Mouse (Mus musculus) midbrain, postnatal 0 days (tissue): ENCODE data around the gene Eif3a. TPM values are rescaled to one million over a fixed set of nuclear protein-coding genes. Genes with fewer than 3 reads are reported as not detected.

Experiments
- ATAC-seq: fragments of 200-750 bp; cut with Nextera tagmentation; 2 replicates; pipeline ENCODE4 v1.8.0; 2017; ENCODE audit warnings: moderate number of reproducible peaks, mild to moderate bottlenecking, moderate TSS enrichment, moderate library complexity; ENCODE audit not compliant: low FRiP score
- DNase-seq: peaks from one replicate; pipeline ENCODE4 v3.0.0-alpha.2; 2015; ENCODE audit warnings: low spot score
- H3K27ac ChIP-seq: fragments of 300-500 bp; sonication (generic); 2 replicates; pipeline ENCODE4 v1.5.1; 2014; ENCODE audit warnings: low read depth, mild to moderate bottlenecking, low read length, mixed read lengths
- H3K27me3 ChIP-seq: fragments of 300-500 bp; sonication (generic); 2 replicates; pipeline ENCODE4 v1.6.1; 2014; ENCODE audit warnings: low read length, control low read depth, mixed read lengths; ENCODE audit not compliant: insufficient read depth
- H3K36me3 ChIP-seq: fragments of 300-500 bp; sonication (generic); 2 replicates; pipeline ENCODE4 v1.6.1; 2014; ENCODE audit warnings: low read length, control low read depth, mixed read lengths; ENCODE audit not compliant: insufficient read depth
- H3K4me1 ChIP-seq: fragments of 300-500 bp; sonication (generic); 2 replicates; pipeline ENCODE4 v1.6.1; 2014; ENCODE audit warnings: mild to moderate bottlenecking, control low read depth, antibody characterized with exemption, low read length, mixed read lengths; ENCODE audit not compliant: insufficient read depth
- H3K4me2 ChIP-seq: fragments of 300-500 bp; sonication (generic); 2 replicates; pipeline ENCODE4 v1.6.1; 2014; ENCODE audit warnings: low read depth, mild to moderate bottlenecking, low read length, mixed read lengths; ENCODE audit not compliant: poor library complexity, severe bottlenecking
- H3K4me3 ChIP-seq: fragments of 300-500 bp; sonication (generic); 2 replicates; pipeline ENCODE4 v1.5.1; 2014; ENCODE audit warnings: low read depth, mild to moderate bottlenecking, low read length, moderate library complexity
- H3K9ac ChIP-seq: fragments of 300-500 bp; sonication (generic); replicated peaks from 2 replicates; pipeline ENCODE4 v1.6.1; 2014; ENCODE audit warnings: mild to moderate bottlenecking, low read length, moderate library complexity, mixed read lengths; ENCODE audit not compliant: poor library complexity, severe bottlenecking
- H3K9me3 ChIP-seq: fragments of 300-500 bp; sonication (generic); 2 replicates; pipeline ENCODE4 v1.6.1; 2016; ENCODE audit warnings: low read length, control low read depth
- CTCF ChIP-seq: IDR thresholded peaks from 2 replicates; pipeline ENCODE4 v1.5.1; 2016; ENCODE audit warnings: antibody characterized with exemption, mild to moderate bottlenecking
- WGBS: fragments of 180-500 bp; shearing (Covaris S2); extraction: QIAGEN DNeasy Blood & Tissue Kit; methylation state at CpG from one replicate; pipeline ENCODE4 v1.1.7; 2014; 5-methylcytosine and 5-hydroxymethylcytosine counted together
- polyA plus RNA-seq: library from polyadenylated mRNA; unstranded; fragments of >200 nt; fragmentation: Nextera tagmentation; extraction: Ambion mirVana; gene quantifications from 2 replicates; pipeline ENCODE4 v1.2.1, GENCODE M21; 2015
- total RNA-seq: library from RNA; depleted of rRNA; stranded (reverse); fragments of >200 nt; gene quantifications from 2 replicates; pipeline ENCODE4 v1.2.3, GENCODE M21; 2014

The Eif3a gene
- total and polyA plus RNA-seq, 2 experiments from 2014 or later = 86.5 to 87.0 TPM

- peak; percentile 44 for DNase-seq
- WGBS = under 1% methylated on average over 62 of the region's 115 CpGs
- Histone ChIP-seq H3K4me3 (peak overlapping the region; percentile 90), H3K9ac (peak overlapping the region; percentile 84), H3K27ac (peak overlapping the region; percentile 82), H3K4me2 (peak overlapping the region; percentile 91), H3K9me3 (no peaks in the 10 kb centered on the region), H3K4me1 (peaks cover 3% of the 10 kb centered on the region; the same call in 1 of the 2 replicates), H3K27me3 (no peaks in the 10 kb centered on the region), H3K36me3 (no peaks in the 10 kb centered on the region)
- peak; percentile 12; the same call in 1 of the 2 replicates for TF ChIP-seq CTCF
- ATAC-seq = peak; percentile 82
These were observed 34.0 kb downstream of the Eif3a start for GRCm38 (mm10) chr19:60756192-60757098.

GRCm38 (mm10) chr19:60755438-60756191, 34.8 kb downstream of the Eif3a start, which contains the start of gene Nanos1:
TSS of gene Nanos1 (plus strand) at chr19:60755987.
- H3K27ac ChIP-seq = peak within 1 kb of the TSS; percentile 82
- TF ChIP-seq CTCF = peak; percentile 42
- peak; percentile 92 for ATAC-seq

GRCm38 (mm10) chr19:60747801-60748200, 42.7 kb downstream of the Eif3a start:
- no peak overlapping the region for H3K4me2 ChIP-seq
- ATAC-seq = no peak
- 95% methylated on average over 1 of the region's 1 CpGs for WGBS
- H3K4me1 ChIP-seq = no peaks in the 10 kb centered on the region
- H3K27me3 ChIP-seq = no peaks in the 10 kb centered on the region
- H3K4me3 ChIP-seq = no peak overlapping the region
- H3K9me3 ChIP-seq = no peaks in the 10 kb centered on the region
- H3K9ac ChIP-seq = no peak overlapping the region
- no peak for DNase-seq
- no peak for TF ChIP-seq CTCF
- no peak overlapping the region for H3K27ac ChIP-seq
- no peaks in the 10 kb centered on the region for H3K36me3 ChIP-seq

More at GRCm38 (mm10) chr19:60755438-60756191, 34.8 kb downstream of the Eif3a start, which contains the start of gene Nanos1:
- no peaks in the 10 kb centered on the region for H3K9me3 ChIP-seq
- H3K4me3 ChIP-seq = peak within 1 kb of the TSS; percentile 90
- no peaks in the 10 kb centered on the region for H3K36me3 ChIP-seq
- WGBS = under 1% methylated on average over 51 of the region's 58 CpGs
- peak within 1 kb of the TSS; percentile 84 for H3K9ac ChIP-seq
- DNase-seq = peak; percentile 93
- H3K4me2 ChIP-seq = peak within 1 kb of the TSS; percentile 91
- H3K4me1 ChIP-seq = peaks cover 3% of the 10 kb centered on the region; the same call in 1 of the 2 replicates
- no peaks in the 10 kb centered on the region for H3K27me3 ChIP-seq

GRCm38 (mm10) chr19:60743767-60744547, 46.5 kb downstream of the Eif3a start:
- no peak for DNase-seq
- no peaks in the 10 kb centered on the region for H3K27me3 ChIP-seq
- 0 out of 2 replicates have a peak, but pooled peaks cover 2% of the 10 kb centered on the region for H3K9me3 ChIP-seq
- no peak overlapping the region for H3K27ac ChIP-seq
- H3K4me1 ChIP-seq = no peaks in the 10 kb centered on the region
- no peak for TF ChIP-seq CTCF
- no peak overlapping the region for H3K4me3 ChIP-seq
- no peak for ATAC-seq
- H3K36me3 ChIP-seq = no peaks in the 10 kb centered on the region
- no peak overlapping the region for H3K9ac ChIP-seq
- H3K4me2 ChIP-seq = no peak overlapping the region
- WGBS = 77% methylated on average over 5 of the region's 5 CpGs

GRCm38 (mm10) chr19:60740560-60740959, 49.9 kb downstream of the Eif3a start:
- Histone ChIP-seq H3K27me3 (no peaks in the 10 kb centered on the region), H3K9me3 (0 out of 2 replicates have a peak, but pooled peaks cover 2% of the 10 kb centered on the region), H3K9ac (no peak overlapping the region), H3K27ac (no peak overlapping the region), H3K4me1 (no peaks in the 10 kb centered on the region), H3K4me3 (no peak overlapping the region), H3K36me3 (no peaks in the 10 kb centered on the region), H3K4me2 (no peak overlapping the region)
- 56% methylated on average over 1 of the region's 1 CpGs for WGBS
- DNase-seq (no peak), ATAC-seq (no peak)
- TF ChIP-seq CTCF = peak; percentile 18; the same call in 1 of the 2 replicates
